Mouse (Mus musculus) stomach, postnatal 0 days (tissue): ENCODE data around the gene Mslnl. TPM values are rescaled to one million over a fixed set of nuclear protein-coding genes. Genes with fewer than 3 reads are reported as not detected.

Experiments
- ATAC-seq: fragments of 200-750 bp; cut with Nextera tagmentation; 2 replicates; pipeline ENCODE4 v1.8.0; 2017; ENCODE audit not compliant: low FRiP score, low TSS enrichment
- DNase-seq: peaks from one replicate; pipeline ENCODE4 v3.0.0-alpha.2; 2016; ENCODE audit warnings: low spot score
- H3K27ac ChIP-seq: fragments of 300-500 bp; sonication (generic); replicated peaks from 2 replicates; pipeline ENCODE4 v1.5.1; 2014; ENCODE audit warnings: mild to moderate bottlenecking, control low read depth
- H3K27me3 ChIP-seq: fragments of 300-500 bp; sonication (generic); 2 replicates; pipeline ENCODE4 v1.6.1; 2014; ENCODE audit warnings: low read length; ENCODE audit not compliant: control insufficient read depth, insufficient read depth
- H3K36me3 ChIP-seq: fragments of 300-500 bp; sonication (generic); 2 replicates; pipeline ENCODE4 v1.6.1; 2014; ENCODE audit warnings: low read length, mixed read lengths; ENCODE audit not compliant: control insufficient read depth, insufficient read depth
- H3K4me1 ChIP-seq: fragments of 300-500 bp; sonication (generic); replicated peaks from 2 replicates; pipeline ENCODE4 v1.6.1; 2014; ENCODE audit warnings: antibody characterized with exemption; ENCODE audit not compliant: control insufficient read depth, insufficient read depth
- H3K4me2 ChIP-seq: fragments of 300-500 bp; sonication (generic); replicated peaks from 2 replicates; pipeline ENCODE4 v1.6.1; 2014; ENCODE audit warnings: low read depth, mild to moderate bottlenecking, control low read depth, moderate library complexity
- H3K4me3 ChIP-seq: fragments of 300-500 bp; sonication (generic); 2 replicates; pipeline ENCODE4 v1.5.1; 2014; ENCODE audit warnings: low read depth, low read length, control low read depth
- H3K9ac ChIP-seq: fragments of 300-500 bp; sonication (generic); 2 replicates; pipeline ENCODE4 v1.6.1; 2014; ENCODE audit warnings: mild to moderate bottlenecking, low read length, control low read depth, mixed read lengths
- H3K9me3 ChIP-seq: fragments of 300-500 bp; sonication (generic); 2 replicates; pipeline ENCODE4 v1.6.1; 2016; ENCODE audit warnings: low read length; ENCODE audit not compliant: control insufficient read depth
- CTCF ChIP-seq: IDR thresholded peaks from 2 replicates; pipeline ENCODE4 v1.5.1; 2016; ENCODE audit warnings: antibody characterized with exemption, low read depth, mild to moderate bottlenecking, moderate library complexity
- EP300 ChIP-seq: optimal IDR thresholded peaks from 2 replicates; pipeline ENCODE3; 2016; ENCODE audit warnings: antibody characterized with exemption
- WGBS: fragments of 180-500 bp; shearing (Covaris S2); extraction: QIAGEN DNeasy Blood & Tissue Kit; methylation state at CpG from one replicate; pipeline ENCODE4 v1.1.7; 2014; 5-methylcytosine and 5-hydroxymethylcytosine counted together
- polyA plus RNA-seq: library from polyadenylated mRNA; unstranded; fragments of >200 nt; fragmentation: Nextera tagmentation; extraction: Ambion mirVana; gene quantifications from 2 replicates; pipeline ENCODE4 v1.2.1, GENCODE M21; 2015

The Mslnl gene
- polyA plus RNA-seq, 1 experiment from 2014 or later, result 0.05 TPM

DNA sequence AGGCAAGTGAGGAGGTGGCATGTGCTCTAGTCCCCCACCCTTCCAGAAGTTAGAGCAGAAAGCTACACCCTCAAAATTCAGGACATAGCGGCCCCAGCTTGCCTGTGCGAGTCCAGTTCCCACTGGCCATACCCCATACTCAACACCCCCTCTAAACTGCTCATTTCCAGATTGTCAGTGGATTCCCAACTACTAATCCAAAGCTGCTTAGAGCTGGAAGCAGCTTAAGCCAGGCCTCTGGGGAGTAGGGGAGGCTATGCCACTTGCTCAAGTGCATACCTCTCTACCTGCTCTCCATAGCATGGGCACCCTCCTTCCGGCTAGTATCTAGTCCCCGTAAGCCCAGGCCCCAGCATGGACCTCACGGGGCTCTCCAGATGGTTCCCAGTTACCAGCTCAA lies 14.4 kb upstream of the Mslnl start:
- Histone ChIP-seq H3K9me3 (no peaks in the 10 kb centered on the region), H3K4me2 (no peak overlapping the region), H3K27ac (no peak overlapping the region), H3K4me1 (no peaks in the 10 kb centered on the region; the same call in 1 of the 2 replicates), H3K4me3 (no peak overlapping the region), H3K27me3 (no peaks in the 10 kb centered on the region), H3K9ac (no peak overlapping the region), H3K36me3 (peaks cover 4% of the 10 kb centered on the region; the same call in 1 of the 2 replicates)
- ATAC-seq, result no peak
- WGBS, result 96% methylated on average over 5 of the region's 5 CpGs
- DNase-seq, result no peak
- no peak for TF ChIP-seq CTCF
- TF ChIP-seq EP300, result no peak

DNA sequence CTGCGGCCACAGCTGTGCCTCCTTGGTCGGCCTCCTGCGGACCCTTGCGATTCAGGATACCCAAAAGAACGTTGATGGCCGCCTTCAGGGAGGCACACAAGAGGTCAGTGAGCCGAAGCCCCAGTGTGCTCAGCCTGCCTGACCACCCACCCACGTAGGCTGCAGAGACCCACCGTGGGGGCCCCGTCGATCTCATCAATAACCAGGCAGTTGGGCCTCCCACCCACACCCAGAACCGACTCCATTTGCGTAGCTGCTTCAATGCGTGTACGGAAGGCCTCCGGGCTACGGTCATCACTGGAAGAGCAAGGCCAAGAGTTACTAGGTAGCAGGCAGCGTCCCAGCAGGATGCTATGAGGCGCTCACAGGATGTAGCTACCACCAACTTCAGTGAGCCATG lies 12.4 kb upstream of the Mslnl start:
- Histone ChIP-seq H3K36me3 (peaks cover 4% of the 10 kb centered on the region; the same call in 1 of the 2 replicates), H3K9ac (no peak overlapping the region), H3K4me3 (no peak overlapping the region), H3K9me3 (no peaks in the 10 kb centered on the region), H3K4me2 (no peak overlapping the region), H3K4me1 (peaks cover 4% of the 10 kb centered on the region), H3K27ac (no peak overlapping the region), H3K27me3 (no peaks in the 10 kb centered on the region)
- WGBS, result 96% methylated on average over 19 of the region's 19 CpGs
- DNase-seq, result no peak
- TF ChIP-seq EP300 (no peak), CTCF (no peak)
- no peak for ATAC-seq

DNA sequence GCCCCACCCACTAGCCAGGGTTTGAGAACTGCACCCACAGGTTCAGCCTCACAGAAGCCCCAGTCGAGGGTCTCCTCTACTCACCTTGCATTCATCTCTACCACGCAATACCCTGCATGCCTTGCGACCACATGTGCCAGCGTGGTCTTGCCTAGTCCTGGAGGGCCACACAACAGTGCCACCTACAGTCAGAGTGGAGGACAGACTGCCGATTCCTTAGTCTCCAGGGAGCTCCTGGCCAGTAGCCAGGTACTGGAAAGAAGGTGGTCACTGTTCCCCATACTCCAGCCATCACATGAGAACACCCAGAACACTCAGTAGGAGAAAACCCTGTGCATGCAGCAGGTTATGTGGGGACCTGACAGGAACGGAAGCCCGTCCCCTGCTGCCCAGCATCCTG lies 11.9 kb upstream of the Mslnl start:
- DNase-seq, result no peak
- H3K36me3 ChIP-seq, result peaks cover 4% of the 10 kb centered on the region; the same call in 1 of the 2 replicates

DNA sequence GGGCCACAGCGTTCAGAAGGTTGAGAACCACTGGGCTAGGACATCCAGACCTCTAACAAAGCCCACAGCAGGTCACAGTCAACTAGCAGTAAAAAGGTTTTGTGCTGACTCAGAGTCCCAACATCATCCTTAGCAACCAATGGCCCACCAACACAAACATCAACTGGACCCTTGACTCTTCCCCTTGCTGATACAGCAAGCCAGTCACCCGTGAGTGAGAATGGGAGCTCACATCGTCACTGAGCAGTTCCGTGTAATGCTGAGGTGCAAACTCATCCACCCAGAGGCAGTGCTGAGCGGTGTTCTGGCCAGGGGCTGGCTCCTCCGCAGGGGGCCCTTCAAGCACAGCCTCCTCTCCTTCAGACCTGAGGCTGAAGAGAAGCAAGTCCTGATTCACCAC lies 10.6 kb upstream of the Mslnl start:
- no peak overlapping the region for H3K27ac ChIP-seq
- no peaks in the 10 kb centered on the region for H3K27me3 ChIP-seq
- no peak for TF ChIP-seq CTCF
- TF ChIP-seq EP300, result no peak
- H3K9me3 ChIP-seq, result no peaks in the 10 kb centered on the region
- 80% methylated on average over 6 of the region's 6 CpGs for WGBS
- peaks cover 2% of the 10 kb centered on the region; the same call in 1 of the 2 replicates for H3K36me3 ChIP-seq
- DNase-seq (no peak), ATAC-seq (no peak)
- H3K9ac ChIP-seq, result no peak overlapping the region
- H3K4me1 ChIP-seq, result peaks cover 4% of the 10 kb centered on the region
- H3K4me3 ChIP-seq, result no peak overlapping the region
- H3K4me2 ChIP-seq, result no peak overlapping the region

More for the DNA sequence above, 11.9 kb upstream of the Mslnl start:
- Histone ChIP-seq H3K9me3 (no peaks in the 10 kb centered on the region), H3K27me3 (no peaks in the 10 kb centered on the region), H3K4me3 (no peak overlapping the region), H3K4me1 (peaks cover 4% of the 10 kb centered on the region), H3K27ac (no peak overlapping the region), H3K4me2 (no peak overlapping the region), H3K9ac (no peak overlapping the region)
- 84% methylated on average over 7 of the region's 7 CpGs for WGBS
- no peak for ATAC-seq
- TF ChIP-seq EP300 (no peak), CTCF (peak; percentile 46)

DNA sequence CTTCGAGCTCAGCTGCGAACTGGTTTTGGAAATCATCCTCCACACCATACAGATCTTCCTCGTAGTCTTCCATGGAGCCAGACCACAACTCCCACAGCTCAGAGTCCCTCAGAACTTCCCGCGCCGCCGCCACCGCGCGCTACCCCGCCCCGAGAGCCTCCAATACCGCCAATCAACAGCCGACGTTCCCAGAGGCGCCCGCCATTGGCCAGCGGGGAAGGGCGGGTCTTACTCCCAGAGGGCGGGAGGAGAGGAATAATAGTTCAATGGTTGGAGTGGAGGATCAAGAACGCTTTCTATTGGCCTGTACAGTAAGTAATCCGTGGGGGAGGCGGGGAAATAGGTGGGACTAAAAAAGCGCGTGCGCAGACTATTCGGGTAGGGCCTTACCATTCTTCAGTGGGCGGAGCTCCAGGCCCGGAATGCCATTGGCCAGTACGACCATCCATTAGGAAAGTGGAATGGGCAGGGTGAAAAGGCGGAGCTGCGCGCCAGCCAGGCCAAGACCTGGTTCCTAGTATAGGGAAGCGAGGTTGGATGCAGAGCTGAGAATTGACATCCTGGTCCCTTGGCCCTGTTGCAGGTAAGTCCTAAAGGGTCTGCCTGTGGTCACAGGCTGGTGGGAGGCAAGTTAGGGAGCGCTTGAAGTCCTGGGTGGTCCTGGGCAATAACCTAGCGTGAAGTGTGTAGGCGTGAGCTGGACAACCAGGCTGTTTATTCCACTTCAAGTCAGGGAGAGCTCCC lies 8.4 kb upstream of the Mslnl start, which contains the start of the genes Chtf18 and Rpusd1:
TSS of gene Chtf18 (minus strand) at position 155 of the 744 bp plus-strand sequence.
TSS of gene Rpusd1 (plus strand) at position 406 of the 744 bp plus-strand sequence.
- ATAC-seq, result peak; percentile 99

DNA sequence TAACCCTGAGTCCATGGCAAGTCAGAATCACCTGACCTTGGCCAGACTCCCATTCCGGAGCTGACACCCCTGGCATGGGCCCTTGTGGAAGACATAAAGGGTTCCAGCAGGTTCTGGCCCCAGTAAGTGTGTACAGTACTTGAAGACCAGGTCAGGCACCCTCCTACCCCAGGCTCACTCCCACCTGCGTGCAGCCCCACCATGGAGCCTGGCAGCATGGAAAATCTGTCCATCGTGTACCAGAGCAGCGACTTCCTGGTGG lies 7.9 kb upstream of the Mslnl start:
- no peak for DNase-seq
- no peak for ATAC-seq
- TF ChIP-seq CTCF (no peak), EP300 (no peak)
- H3K4me3 ChIP-seq, result peak overlapping the region; percentile 47
- H3K4me2 ChIP-seq, result peak overlapping the region; percentile 79
- H3K27me3 ChIP-seq, result no peaks in the 10 kb centered on the region
- no peak overlapping the region for H3K27ac ChIP-seq
- peak overlapping the region; percentile 83 for H3K9ac ChIP-seq
- 15% methylated on average over 4 of the region's 4 CpGs for WGBS
- peaks cover 4% of the 10 kb centered on the region for H3K4me1 ChIP-seq
- H3K36me3 ChIP-seq, result no peaks in the 10 kb centered on the region
- no peaks in the 10 kb centered on the region for H3K9me3 ChIP-seq

More for the DNA sequence above, 8.4 kb upstream of the Mslnl start, which contains the start of the genes Chtf18 and Rpusd1:
- peak; percentile 99 for DNase-seq
- TF ChIP-seq CTCF, result no peak
- TF ChIP-seq EP300, result no peak
- H3K4me1 ChIP-seq, result peaks cover 4% of the 10 kb centered on the region
- no peaks in the 10 kb centered on the region for H3K27me3 ChIP-seq
- peak within 1 kb of the TSS; percentile 54 for H3K4me3 ChIP-seq
- H3K27ac ChIP-seq, result no peak within 1 kb of the TSS
- H3K9me3 ChIP-seq, result no peaks in the 10 kb centered on the region
- no peaks in the 10 kb centered on the region for H3K36me3 ChIP-seq
- H3K9ac ChIP-seq, result peak within 1 kb of the TSS; percentile 83
- under 1% methylated on average over 37 of the region's 37 CpGs for WGBS
- peak within 1 kb of the TSS; percentile 92 for H3K4me2 ChIP-seq
